Mouse (Mus musculus) layer of hippocampus, postnatal 36 days (tissue): ENCODE data around the gene Rars2. TPM values are rescaled to one million over a fixed set of nuclear protein-coding genes. Genes with fewer than 3 reads are reported as not detected.

Experiments used
- DNase-seq, 2 experiments: peaks; one replicate each; pipeline ENCODE4 v3.0.0; 2022
- total RNA-seq, 2 experiments: library from RNA; stranded (reverse); gene quantifications; 2 replicates each; pipeline ENCODE4 v1.2.3; 2021

Gene Rars2
- total RNA-seq, 2 experiments from 2014 or later = 26.4 to 28.8 TPM

DNA sequence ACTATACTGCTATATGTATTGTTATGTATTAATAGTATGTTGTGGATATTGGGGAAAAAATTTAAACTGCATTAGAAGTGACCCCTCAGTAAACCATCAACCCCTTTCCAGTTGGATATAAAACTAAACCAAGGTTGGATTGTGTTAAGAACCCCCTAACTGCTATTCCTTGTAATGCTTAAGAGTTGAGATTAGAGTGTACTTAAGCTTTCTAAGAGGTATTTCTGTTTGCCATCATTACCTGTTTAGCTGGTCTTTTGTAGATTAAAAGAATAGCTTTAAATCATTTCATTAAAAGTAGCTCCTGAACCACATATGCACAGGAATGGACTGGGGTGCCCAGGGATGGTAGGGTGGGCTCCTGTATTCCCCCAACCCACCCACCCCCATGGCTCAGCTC lies 30.0 kb downstream of the Rars2 start:
- no peak for DNase-seq

DNA sequence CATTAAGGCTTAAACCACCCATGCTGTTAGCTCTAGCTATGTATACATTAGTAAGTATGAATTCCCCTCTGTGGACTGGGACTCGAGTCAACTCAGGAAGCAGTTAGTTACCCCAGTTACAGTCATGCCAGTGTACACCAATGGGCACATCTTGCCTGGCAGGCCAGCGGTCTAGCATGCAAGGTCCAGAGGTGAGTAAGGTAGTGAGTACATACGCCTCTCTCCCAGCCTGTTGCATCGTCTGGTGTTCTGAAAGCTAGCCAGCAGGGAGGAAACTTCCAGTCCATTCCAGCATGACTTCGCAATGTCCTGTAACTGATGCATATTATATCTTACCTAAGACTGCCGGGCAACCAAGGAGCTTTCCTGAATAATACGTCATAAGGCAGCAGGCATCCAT lies 38.4 kb downstream of the Rars2 start:
- DNase-seq = no peak

DNA sequence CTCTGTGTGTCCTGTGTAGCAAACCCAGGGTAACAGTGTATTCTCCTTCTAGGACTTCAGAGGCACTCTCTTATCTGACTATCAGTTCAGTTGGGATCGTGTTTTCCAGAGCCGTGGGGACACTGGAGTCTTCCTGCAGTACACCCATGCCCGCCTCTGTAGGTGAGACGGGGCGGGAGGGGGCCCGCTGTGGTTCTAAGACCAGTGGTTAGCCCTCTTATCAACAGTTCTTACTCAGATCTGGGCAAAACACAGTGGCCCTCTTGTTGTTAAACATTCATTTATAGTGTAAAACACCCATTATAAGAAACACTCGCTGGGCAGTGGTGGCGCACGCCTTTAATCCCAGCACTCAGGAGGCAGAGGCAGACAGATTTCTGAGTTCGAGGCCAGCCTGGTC lies 41.3 kb downstream of the Rars2 start:
- DNase-seq = no peak

DNA sequence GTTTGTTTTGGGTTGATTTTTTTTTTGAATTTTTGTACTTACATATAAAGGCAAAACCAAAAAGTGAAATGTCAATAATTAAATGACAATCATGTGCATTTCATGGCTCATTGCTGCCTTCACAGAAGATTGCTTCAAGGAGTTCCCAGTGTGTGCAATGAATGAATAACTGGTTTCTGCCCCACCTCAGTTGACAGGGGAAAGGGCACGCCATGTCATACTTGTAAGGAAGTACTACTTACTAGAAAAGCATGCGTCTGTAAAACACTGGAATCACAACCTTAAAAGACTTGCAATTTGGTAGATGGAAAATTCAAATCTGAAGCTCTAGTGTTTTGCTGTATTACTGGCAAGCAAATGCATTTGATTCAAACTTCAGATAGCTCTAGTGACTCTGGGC lies 44.3 kb downstream of the Rars2 start:
- DNase-seq = no peak

DNA sequence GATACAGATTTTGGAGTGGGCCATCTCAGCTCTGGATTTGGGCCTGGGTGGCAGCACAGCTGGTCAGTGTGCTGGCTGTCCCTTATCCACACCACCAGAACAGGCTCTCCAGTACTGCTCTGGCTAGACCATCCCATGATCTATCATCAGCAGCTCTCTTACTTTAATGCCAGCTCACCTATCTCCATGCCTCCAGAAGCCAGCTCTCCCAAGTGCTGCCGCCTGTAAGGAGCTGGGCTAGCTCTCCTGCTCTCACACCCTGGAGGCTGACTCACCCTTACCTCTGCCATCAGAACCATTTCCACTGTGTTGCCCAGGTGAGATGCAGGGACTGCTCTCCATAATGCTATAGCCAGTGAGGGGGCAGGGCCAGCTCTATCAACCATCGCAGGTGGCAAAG lies 46.8 kb downstream of the Rars2 start:
- no peak for DNase-seq

DNA sequence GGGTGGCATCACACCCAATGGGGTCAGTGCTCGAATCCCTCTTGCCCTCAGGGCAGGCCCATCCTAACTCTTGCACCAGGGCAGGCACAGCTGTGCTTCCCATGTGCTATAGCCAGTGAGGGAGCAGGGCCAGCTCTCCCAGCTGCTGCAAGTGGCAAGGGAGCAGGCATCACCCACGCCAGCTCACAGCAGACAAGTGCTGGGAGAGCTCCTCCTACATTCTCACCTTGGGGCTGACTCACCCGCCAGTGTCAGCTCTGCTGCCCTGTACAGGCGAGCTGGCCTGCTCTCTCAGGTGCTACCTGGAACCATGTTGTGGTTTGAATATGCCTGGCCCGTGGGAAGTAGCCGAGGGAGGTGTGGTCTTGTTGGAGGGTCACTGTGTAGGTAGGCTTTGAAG lies 47.2 kb downstream of the Rars2 start:
- DNase-seq = no peak

DNA sequence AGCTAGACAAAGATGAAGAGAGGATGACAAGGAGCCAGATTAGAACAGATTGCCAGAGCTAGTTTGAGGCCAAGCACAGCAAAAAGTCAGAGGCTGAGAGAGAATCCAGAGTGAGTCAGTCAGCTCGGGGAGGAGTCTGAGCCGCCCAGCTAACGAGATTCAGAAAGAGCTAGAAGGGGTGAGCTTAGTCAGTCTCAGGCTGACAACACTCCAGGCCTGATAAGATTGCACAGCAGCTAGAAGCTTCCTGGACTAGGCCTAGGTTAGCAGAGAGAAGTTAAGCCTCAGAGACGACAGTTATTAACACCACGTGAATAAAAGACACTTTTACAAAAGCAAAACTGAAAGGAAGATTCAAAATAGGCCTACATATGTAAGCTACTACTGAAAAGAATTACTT lies 53.2 kb downstream of the Rars2 start:
- no peak for DNase-seq

DNA sequence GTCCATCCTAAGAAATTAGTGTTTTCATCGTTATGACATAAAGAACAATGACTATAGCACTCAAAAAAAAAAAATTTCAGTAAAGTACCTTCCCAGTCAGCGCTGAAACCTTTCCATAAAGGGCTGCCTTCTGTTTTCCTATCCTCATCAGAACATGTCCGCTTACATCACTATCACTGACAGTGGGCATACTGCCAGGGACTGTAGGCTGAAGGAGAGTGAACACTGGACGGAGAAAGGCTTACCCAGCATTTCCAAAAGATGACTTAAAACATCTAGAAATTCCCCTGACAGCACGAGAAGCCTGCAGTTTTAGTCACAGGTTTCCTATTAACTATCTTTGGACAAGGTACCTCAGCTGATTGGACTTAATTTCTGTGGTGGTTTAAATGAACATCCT lies 59.0 kb downstream of the Rars2 start:
- DNase-seq = no peak

DNA sequence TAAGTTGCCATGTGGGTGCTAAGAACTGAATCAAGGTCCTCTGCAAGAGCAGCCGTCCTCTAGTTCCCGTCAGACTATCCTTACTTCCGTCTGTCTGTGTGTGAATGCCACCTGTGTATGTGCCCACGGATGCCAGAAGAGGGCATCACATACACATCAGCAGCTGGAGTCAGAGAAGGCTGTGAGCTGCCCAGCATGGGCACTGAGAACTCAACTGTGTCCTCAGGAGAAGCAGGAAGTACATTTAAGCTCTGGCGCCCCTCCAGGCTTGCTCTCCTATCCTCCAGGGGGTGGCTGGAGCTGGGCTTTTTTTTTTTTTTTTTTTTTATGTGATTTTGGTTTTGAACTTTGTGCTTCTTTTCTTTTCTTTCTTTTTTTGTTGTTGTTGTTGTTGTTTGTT lies 65.8 kb downstream of the Rars2 start:
- DNase-seq = no peak

DNA sequence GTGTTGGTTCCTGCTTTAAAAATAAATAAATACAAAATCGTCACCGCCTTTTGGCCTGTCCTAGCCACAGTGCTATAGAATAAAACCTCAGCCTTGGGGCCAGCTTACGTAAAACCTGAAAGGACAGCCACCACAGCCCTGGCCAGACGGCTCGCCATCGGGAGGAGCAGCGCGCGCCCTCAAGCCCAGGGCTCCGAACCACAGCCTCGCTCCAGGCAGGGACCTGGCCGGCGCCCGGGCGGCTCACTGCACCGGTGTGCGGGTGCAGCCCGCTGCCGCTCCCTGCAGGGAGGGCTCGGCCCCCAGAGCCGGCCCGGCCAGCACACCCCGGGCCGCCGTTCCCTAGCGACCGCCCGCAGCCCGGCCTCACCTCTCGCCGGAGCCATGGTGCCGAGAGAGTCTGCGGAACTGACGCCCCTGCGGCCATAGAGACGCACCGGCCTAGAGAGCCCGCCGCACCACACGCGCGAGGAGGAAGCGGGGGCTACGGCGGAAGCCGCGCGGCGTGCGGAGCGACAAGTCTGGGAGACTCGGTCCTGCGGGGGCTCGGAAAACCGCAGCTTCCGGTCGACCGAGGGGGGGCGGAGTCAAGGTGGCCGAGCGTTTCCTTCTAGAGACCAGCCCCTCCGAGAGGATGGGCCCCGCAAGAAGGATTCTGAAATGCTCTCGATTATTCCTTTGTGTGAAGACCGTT lies 72.3 kb downstream of the Rars2 start, which contains the start of gene Slc35a1:
Slc35a1 (minus strand) TSS at position 565 of the 694 bp plus-strand sequence.
- DNase-seq = peak; percentile 94 to 95

DNA sequence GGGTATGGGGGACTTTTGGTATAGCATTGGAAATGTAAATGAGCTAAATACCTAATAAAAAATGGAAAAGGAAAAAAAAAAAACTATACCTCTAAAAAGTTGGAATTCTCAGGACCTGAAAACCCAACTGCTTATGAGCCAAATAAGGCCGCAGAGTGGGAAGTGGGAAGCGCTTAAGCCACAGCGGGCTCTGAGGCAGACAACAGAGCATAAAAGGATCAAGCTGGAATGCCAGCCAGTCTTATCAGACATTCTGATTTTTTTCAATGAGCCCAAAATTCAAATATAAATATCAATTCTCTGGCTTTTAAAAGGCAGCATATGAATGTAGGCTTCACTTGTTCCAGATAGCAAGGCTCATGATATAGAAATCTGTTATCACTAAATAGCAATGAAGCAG lies 73.3 kb downstream of the Rars2 start:
- no peak for DNase-seq

DNA sequence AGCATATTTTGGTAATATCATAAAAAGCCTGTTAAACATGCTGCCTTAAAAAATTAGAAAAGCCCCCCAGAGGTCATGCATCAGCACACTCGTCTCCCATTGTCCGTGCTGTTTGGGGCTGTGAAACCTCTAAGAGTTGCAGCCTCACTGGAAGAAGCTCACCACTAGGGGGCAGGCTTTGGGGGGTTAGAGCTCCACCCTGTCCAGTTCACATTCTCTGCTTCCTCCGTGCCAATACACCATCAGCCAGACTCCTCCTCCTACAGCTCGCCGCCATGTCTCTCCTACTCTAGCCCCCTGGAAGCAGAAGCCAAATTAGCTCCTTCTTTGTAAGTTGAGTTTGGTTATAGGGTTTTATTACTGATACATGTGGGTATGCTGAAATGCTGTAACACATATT lies 86.8 kb downstream of the Rars2 start:
- peak in 1 of 2 experiments; percentile 7 for DNase-seq

DNA sequence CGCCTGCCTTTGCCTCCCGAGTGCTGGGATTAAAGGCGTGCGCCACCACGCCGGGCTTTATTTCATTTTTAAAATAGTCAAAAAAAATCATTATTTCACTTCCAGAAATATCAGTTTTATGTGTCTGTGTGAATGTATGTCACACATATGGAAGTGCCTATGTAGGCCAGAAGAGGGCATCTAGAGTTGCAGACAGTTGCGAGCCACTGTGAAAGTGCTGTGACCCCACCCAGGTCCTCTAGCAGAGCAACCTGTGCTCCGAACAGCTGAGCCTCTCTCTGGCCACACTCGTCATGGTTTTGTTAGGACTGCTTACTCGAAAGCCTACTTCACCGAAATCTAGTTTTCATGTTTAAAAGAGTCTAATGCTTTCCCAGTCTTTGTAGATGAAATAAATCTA lies 87.5 kb downstream of the Rars2 start:
- DNase-seq = no peak

DNA sequence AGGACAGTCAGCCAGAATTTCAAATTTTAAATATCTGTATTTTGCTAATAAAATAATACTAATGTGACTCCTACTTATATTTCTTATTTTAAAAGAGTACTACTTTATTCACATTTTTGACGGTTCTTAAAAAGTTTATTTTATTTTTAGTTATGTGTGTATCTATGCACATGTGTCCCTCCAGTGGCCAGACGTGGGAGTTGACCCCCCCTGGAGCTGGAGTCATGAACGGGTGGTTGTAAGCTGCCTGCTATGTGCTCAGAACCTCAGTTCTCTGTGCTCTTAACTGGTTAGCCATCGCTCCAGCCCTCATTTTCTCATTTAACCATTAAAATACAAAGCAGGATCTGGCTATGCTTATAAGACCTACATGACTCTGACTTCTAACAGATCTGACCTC lies 88.3 kb downstream of the Rars2 start:
- DNase-seq = no peak

DNA sequence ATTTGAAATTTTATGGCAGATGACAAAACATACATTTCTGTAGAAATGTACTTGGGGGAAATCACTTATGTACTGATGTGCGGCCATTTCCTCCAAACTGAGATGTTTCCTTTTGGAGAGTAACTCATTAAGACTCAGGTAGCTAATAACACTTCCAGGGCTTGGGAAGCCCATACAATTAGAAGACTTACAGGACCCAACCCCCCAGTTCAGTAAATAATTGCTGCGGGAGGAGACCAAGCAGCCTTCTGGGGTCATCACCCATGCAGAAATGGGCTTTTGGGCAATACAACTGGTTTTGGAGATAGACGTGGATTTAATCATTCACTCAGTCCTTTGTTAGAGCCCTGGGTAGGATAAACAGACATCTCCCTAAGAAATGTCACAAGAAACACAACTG lies 92.5 kb downstream of the Rars2 start:
- no peak for DNase-seq

DNA sequence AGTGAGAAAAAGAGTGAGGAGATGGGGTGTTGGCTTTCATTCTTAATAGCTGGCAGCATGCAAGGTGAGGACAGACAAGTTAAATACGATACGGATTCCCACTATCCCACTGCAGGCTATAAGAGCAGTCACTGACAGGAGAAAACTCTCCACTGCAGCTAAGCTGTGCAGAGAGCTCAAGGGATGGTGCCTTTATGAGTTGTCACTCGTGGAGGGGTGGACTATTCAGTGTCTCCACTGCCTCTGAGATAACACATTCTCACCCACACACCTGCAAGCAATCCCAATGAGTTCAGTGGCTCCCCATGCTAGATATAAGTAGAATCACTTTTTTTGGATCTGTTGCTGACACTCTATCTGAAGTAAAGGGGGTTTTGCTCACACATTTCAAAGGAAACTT lies 93.4 kb downstream of the Rars2 start:
- no peak for DNase-seq

Other genes with a start within 250 kb of the Rars2 start
- 100 to 1,000 TPM; 102 to 103 TPM for gene Akirin2, start 64.0 kb upstream of the Rars2 start, total RNA-seq
- gene Orc3, start within 50 bp of the Rars2 start, total RNA-seq = 10 to 100 TPM; 51.2 to 55.0 TPM
- gene Slc35a1, start 72.5 kb downstream of the Rars2 start, total RNA-seq = 10 to 100 TPM; 20.9 to 22.0 TPM
- 1 to 10 TPM in 1 of 2 experiments, under 1 TPM in 1; 0.77 to 1.9 TPM for gene Cfap206, start 115.2 kb downstream of the Rars2 start, total RNA-seq
- not detected for gene Gm136, start 141.3 kb downstream of the Rars2 start, total RNA-seq
- gene Smim8, start 163.5 kb downstream of the Rars2 start, total RNA-seq = 10 to 100 TPM; 18.9 to 23.2 TPM